Mouse (Mus musculus) spleen, postnatal 10 days (tissue): ENCODE data around the gene Vmn2r49.
"Not testable (repeated sequence)": the region's sequence is repeated elsewhere in the genome, so short reads cannot be mapped to it uniquely, and the experiment has no call there.

Source experiments
- DNase-seq, 2 experiments: peaks; one replicate each; pipeline ENCODE4 v3.0.0; 2021 to 2022; ENCODE audit warnings: low spot score in 2 of 2

Gene Vmn2r49

DNA sequence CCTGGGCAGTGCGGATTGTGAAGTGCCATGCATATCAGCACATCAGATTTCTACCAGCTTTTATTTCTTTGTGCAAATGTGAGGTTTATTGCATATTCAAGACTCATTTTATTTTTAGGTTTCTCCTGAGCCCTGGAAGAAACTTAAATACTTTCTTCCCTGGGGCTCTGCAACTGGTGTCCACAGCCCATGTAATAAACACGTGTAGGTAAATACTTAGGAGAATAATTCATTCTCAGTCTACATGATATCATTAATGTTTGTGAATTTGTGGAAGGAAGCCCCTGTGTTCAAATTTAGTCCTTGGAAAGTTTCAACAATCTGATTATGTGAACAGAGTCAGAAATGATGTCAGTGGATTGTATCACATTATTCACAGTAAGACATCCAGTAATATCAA is at the start of gene Vmn2r49:
TSS of gene Vmn2r49 (minus strand) at position 101 of the 400 bp plus-strand sequence.
- not testable (repeated sequence) for DNase-seq

GRCm38 (mm10) chr7:9953485-9953884 is 38.6 kb downstream of the Vmn2r49 start, which contains the start of gene Vmn2r48:
Vmn2r48 (minus strand) TSS chr7:9953585.
- DNase-seq = not testable (repeated sequence)
